Mouse (Mus musculus) E14TG2a.4 (cell line): ENCODE data around the gene Nedd9.
"Not testable (repeated sequence)": the region's sequence is repeated elsewhere in the genome, so short reads cannot be mapped to it uniquely, and the experiment has no call there.

ENCODE experiments used
- CTCF ChIP-seq: conservative IDR thresholded peaks from 2 replicates; pipeline ENCODE4 v1.5.1; 2014; ENCODE audit warnings: low read length
- NANOG ChIP-seq: IDR thresholded peaks from 2 replicates; pipeline ENCODE4 v1.6.1; 2014; ENCODE audit warnings: borderline replicate concordance, low read length, mixed read lengths

GRCm38 (mm10) chr13:41366609-41367008, 120.6 kb downstream of the Nedd9 start:
- TF ChIP-seq CTCF, NANOG: not testable (repeated sequence)
